Mouse (Mus musculus): Measurements from ENCODE around the gene Spred1. TPM values are rescaled to one million over a fixed set of nuclear protein-coding genes. Genes with fewer than 3 reads are reported as not detected.
"Not testable (repeated sequence)": the region's sequence is repeated elsewhere in the genome, so short reads cannot be mapped to it uniquely, and the experiment has no call there.

Gene Spred1
- total RNA-seq, 4 experiments from 2014 or later: 79.4 to 115 (median 97.4) TPM

DNA sequence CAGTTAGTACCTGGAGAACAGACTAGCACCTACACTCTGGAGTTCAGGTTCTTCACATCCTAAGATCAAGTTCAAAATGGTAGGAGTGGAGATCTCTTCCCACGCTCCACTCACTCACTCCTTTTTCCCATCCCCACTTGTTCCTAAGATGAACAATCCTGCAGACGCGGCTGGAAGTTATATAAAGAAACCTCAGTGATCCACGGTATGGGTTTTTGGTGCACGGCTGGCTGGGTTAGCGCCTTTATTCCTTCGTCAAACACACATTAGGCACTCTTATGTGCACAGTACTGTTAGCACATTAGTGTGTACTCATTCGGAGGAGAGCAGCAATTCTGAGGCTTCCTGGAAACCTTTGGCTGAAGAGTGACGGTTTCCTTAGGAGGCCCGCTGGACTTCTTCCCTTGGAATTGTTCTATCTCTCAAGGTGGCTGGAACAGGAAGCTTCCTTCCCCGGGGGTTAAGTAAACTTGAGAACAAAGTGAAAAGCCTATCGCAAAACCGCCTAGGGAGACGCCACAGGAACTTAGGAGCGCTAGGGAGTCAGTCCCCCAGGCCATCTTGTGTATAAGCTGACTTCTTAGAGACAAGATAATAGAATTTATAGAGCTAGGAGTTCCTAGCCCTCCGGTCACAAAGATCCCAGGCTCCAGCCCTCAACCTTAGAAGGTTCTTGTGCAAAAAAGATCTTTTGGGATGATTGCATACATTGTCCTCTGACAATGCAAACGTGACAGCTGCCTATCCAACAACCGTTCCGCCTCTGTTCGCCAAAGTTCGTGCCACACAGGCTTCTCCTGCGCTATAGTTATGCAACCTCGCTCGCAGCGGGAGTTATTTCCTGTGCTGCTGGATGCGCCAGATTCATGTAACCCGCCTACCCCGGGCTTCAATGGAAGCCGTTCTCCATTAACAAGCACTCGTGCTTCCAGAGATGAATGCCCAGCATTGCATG lies 1.6 kb upstream of the Spred1 start:
- DNase-seq (ENCODE audit: low spot score in 2 of 2): peak; percentile 84

DNA sequence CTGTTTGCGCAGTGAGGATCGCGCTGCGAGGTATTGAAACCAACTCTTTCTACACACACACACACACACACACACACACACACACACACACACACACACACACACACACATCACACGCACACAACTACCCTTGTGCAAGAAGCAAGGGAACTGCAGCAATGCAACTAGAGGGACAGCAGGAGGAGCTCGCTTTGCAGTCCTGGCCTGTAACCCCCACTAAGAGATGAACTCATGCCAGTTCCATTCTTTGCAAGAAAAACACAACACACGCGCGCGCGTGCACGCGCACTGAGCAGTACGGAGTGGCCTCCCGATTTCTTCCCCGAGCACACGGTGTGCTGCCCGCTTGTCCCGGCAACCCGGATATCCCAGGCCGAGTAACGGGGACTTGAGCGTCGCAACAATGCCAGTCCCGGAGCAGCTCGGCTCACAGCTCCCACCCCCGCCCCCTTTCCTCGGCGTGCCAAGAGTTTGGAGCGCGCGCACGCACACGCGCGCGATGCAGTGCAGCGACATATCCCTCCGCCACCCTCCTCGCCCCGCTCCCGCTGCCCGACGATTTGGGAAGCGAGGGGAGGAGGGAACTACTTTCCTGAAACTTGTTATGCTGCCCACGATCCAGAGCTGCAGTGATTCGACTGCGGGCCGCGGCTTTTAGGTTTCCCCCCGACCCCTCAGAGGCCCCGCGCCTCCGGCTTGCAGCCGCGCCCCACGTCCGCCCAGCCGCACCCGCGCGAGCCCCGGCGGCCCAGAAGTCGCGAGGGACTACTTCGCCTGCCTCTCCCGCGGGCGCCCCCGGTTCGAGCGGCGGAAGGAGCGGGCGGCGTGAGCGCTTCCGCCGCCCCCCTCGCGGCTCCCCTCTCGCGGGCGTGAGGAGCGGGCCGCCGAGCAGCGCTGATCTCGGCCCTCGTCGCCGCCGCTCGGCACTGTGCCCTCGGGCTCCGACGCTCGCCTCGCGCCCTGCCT lies 645 bp upstream of the Spred1 start:
- peak; percentile 87 to 90 for DNase-seq (ENCODE audit: low spot score in 2 of 2)

DNA sequence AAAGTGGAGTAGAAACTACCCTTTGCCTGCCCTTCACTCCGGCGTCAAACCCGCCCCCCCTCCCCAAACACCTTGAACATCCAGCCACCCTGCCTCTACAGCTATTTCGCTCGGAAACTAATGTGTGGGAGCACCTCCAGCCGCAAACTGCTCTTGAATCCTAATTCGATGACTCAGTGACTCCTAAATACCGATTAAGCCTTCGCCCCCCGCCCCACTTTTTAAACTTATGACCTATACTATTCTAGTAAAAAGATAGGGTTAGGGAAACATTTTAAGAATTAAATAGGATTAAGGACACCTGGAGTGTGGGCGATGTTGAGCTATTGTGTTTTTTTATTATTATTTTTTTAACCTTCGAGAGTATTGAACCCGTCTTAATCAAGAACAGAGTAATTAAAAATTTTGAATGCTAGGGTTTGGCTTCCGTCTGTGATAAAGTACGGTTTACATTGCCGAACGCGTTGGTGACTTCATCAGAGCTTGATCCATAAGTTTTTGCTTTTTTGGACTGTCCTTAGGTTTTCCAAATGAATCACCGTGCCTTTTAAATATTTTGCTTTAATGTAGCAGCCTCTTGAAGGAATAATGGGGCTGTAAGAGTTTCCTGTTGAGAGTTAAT lies 921 bp downstream of the Spred1 start:
- DNase-seq (ENCODE audit: low spot score in 2 of 2): no peak

DNA sequence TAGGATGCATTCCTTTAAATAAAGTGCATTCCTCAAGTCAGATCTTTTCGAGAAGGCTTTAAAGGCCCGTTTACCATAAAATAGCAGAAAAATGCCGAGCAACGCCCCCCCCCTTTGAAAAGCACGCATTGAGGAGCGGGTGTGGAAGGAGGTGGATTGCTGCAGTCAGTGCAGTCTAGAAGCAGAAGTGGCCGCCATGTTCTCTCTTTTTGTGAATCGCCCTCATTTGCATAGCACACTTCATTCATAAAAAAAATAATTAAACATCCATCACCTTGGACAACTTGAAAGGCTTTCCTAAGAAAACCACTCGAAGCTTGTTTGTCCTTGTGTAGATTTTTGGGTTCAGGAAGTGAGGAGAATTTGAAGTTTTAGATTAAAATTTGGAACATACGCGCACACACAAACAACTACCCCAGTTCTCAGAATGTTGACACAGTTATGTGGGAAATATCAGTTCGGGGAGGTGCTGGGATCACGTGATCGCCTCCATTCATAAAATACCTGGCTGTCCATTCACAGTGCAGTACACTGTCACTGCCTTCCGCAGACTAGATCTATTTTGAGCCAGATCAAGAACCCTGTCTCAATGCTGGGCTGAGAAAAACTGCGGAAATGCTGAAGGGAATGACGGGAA lies 1.6 kb downstream of the Spred1 start:
- peak; percentile 19 to 26 for DNase-seq (ENCODE audit: low spot score in 2 of 2)

DNA sequence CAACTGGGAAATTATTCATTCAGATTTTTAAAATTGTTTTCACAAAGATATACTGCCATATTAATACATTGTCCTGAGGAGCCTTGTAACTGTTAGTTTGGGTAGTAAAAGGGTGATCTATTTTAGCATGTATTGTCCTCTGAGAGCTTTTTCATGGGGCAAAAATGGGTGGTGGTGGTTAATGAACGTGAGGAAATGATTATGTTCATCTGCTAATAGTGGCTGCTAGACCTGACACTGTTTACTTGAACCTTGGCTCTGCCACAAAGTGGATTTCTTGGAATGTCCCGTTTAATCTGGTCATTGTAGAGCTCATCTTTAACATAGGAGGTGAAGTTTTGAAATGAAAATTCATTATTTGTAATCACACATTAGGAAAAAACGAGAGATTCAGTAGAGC lies 2.5 kb downstream of the Spred1 start:
- DNase-seq (ENCODE audit: low spot score in 2 of 2): no peak

DNA sequence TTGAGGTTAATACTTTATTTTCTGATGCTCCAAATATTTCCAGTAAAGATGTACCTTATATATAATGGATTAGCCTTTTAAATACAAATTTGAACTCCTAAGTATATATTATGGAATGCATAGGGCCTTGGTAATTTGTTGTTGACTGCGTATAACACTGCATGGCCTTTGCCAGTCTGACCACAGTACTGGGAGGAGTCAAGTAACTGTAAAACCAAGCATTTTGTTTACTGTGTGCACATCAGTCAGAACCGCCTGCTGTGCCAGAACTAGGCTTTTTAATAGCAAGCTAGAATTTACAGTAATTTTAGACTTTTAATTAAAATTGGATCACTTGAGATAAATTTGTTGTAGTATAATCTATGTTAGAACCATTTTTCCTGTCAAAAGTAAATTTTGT lies 3.7 kb downstream of the Spred1 start:
- no peak for DNase-seq (ENCODE audit: low spot score in 2 of 2)

DNA sequence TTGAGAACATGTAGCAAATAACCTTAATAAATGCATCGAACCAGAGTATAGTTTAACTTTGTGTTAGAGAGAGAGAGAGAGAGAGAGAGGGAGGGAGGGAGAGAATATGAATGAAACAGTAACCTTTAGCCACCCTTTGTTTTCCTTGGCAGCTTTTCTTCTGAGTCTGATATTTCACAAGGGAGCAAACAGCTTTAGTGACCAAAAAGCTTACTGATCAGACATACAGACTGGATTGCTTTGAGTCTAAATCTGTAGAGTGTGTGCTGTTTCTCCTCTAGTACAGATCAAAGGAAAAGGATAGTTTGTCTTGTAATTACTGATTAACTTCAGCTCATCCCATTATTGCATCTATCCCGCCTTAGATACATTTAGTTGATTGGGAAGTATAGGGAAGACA lies 8.0 kb downstream of the Spred1 start:
- DNase-seq (ENCODE audit: low spot score in 2 of 2): no peak

DNA sequence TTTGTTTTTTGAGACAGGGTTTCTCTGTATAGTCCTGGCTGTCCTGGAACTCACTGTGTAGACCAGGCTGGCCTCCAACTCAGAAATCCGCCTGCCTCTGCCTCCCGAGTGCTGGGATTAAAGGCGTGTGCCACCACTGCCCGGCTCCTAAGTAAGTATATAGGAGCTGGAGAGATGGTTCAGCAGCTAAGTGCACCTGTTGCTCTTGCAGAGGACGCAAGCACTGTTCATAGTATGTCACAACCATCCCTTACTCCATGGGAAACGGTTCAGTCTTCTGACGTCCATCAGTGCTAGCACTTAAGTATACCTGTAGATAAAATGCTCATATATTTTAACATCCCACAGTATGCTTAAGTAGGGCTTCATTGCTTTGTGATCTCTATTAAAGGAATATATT lies 9.9 kb downstream of the Spred1 start:
- not testable (repeated sequence) for DNase-seq (ENCODE audit: low spot score in 2 of 2)

DNA sequence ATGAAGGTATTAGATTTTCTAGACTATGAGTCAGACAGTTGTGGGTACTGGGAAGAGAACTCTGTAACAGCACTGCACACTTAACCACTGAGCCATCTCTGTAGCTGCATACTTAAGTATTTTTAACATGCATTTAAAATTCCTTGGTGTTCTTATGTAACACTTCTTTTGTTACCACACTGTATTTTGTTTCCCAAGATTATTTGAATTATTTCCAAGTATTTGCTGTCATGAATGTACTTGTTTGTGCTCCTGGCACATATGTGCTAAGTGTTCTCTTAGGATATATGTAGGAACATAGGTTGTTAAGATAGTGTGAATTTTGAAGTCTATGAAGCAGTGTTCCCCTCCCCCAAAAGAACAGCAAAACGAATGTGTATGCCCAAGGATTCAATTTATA lies 10.7 kb downstream of the Spred1 start:
- DNase-seq (ENCODE audit: low spot score in 2 of 2): no peak

DNA sequence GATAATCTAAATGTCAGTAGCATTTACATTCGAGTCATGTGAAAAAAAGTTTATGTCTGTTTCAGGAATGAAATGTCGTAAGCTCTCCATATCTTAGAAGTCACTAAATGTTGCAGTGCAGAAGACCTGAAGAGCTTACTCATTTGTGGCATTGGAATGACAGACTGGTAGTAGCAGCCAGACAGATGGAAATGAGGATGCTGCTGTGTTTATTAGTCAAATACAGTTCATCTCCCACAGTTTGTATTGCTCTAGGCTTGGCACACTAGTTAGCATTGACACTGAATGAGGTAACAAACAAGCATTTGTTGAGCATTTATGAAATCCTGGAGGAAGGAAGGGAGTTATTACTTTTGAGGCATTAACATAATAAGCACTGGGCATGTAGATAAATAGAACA lies 12.4 kb downstream of the Spred1 start:
- DNase-seq (ENCODE audit: low spot score in 2 of 2): no peak

DNA sequence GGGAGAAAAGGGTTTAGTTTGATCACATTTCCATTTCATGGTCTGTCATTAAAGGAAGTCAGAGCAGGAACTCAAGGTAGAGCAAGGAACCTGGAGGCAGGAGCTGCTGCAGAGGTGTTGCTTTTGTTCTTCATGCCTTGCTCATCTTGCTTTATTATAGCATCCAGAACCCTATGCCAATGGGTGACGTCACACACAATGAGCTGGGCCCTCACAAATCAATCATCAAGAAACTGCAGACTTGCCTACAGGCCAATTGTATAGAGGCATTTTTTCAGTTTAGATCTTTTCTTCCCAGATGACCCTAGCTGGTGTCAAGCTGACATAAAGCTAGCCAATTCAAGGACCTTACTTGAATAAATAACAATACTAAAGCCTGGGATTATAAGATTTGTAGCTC lies 16.6 kb downstream of the Spred1 start:
- no peak for DNase-seq (ENCODE audit: low spot score in 2 of 2)

DNA sequence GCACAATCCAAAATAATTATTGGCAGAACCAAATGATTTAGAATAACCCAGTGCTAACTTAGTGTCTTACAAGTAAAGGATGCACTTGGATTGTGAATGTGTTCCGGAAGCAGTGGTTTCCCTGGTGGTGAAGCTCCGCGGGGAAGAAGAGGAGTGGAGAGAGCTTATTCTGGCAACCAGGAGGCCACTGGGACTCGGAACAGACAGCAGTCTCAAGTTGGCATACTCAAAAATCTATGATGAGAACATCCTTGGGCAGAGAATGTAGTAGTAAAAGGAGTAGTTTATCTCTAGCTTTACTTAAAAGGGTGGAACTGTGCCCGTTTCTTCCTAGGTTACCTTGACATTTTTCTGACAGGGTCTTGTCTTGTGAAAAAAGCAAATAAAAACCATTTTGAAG lies 17.8 kb downstream of the Spred1 start:
- DNase-seq (ENCODE audit: low spot score in 2 of 2): no peak

DNA sequence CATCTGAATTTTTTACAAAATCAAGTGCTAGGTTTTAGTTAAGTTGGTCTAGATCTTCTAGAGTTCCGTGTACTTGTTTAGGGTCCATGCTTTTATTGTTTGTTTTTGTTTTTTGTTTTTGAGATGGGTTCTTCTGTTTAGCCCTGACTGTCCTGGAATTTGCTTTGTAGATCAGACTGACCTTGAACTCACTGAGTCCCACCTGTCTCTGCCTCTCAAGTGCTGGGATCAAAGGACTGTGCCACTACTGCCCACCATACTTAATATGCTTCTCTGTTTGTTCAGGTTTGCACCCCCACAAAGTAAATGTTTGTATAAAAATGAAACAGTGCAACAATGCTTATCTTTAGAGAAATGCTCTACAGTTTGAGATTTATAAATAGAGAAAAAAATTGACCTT lies 18.8 kb downstream of the Spred1 start:
- no peak for DNase-seq (ENCODE audit: low spot score in 2 of 2)

DNA sequence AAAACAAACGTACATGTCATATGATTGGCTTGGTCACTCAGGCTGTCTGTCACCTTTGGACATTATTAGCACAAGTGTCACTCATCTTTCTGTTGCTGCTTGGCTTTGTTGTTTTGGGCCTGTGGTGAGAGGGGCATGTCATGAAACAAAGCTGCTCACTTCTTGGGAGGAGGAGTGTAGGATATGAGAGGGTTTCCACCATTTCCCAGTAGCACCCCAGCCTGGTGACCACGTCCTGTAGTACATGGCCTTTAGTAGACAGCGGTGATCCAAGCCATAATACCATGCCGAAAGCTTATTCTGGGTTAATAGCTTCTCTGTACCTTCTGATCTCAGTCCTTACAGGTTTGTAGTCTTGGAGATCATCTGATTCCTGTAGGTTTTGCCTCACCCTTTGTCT lies 21.9 kb downstream of the Spred1 start:
- no peak for DNase-seq (ENCODE audit: low spot score in 2 of 2)

DNA sequence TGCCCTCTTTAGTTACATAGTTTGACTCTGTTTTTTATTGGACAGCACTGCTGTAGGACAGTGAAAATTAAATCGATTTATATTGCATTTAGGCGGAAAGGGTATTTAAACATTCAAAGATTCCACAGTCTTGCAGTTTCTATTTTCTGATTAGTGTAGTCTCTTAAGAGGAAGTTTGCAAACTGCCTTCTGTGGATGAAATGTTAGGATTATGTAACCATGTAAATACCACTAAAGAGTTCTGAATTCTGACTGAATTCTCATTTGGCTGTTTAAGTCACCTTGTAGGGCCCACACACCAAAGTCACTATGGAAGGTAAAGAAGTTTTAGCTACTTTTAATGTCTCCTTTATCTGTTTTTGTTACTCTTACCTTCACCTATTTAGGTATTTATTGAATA lies 24.9 kb downstream of the Spred1 start:
- no peak for DNase-seq (ENCODE audit: low spot score in 2 of 2)

DNA sequence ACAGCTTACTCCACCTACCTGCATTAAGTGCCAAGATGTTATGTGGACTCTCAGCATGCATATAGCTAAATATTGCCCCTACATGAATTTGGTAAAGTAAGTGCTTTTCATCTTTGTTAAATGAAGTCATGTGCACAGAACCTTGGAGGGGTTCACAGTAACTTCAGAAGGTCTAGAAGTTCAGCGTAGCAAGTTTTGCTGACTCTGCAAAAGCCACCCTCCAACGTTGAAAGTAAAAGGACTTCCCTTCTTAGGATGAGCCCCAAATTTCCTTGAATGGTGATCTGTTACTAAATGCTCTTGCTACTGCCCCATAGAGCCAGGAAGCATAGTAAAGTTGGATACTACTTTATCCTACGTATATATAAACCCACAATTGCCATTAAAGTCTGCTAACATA lies 25.4 kb downstream of the Spred1 start:
- DNase-seq (ENCODE audit: low spot score in 2 of 2): no peak

DNA sequence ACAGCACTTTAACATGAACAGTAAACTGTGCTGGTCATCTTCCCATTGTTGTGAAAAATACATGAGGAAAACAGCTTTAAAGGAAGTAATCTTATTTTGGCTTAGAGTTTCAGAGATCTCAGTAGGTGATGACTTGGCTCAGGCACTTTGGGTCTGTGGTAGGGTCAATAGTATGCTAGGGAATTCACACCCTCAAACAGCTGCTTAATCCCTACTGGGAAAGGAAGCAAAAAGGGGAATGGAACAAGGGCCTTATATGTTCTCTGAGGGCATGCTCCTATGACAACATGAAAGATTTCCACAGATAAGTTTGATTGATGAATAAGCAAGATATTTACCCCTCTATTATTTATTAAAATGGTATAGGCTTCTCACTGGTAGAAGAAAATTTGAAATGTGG lies 31.0 kb downstream of the Spred1 start:
- DNase-seq (ENCODE audit: low spot score in 2 of 2): no peak

DNA sequence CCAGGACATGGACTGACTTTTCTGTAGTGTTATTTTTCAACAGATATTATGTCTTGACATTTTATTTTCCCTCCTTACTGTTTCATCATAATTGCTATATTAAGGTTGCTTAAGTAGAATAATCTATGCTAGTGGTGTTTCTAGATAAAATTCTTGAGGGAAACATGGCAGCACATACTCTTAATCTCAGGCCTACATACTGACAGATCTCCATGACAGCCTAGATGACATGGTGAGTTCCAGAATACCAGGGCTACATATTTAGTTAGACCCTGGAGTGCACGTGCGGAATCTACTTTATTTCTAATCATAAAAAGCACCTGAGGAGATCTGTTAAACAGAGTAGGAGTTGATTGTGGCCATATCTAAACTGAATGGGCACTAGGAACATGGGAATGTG lies 47.2 kb downstream of the Spred1 start:
- no peak for DNase-seq (ENCODE audit: low spot score in 2 of 2)

DNA sequence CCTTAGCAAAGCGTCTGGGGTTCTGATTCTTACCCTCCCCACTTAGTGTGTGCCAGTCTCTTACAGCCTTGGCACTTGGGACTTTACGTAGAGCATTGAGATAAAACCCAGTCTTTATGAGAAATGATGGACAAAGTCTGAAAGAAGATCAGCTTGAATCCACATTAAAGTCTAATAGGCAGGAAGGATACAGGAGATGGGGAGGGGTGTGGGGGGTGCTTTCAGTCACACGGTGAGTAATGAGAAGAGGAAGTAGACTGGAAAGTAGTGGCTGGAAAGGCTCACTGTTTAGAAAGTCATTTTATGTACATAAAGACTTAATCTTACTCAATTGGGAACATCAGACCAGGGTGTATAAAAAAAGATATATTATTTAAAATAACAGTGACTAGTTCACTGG lies 47.9 kb downstream of the Spred1 start:
- no peak for DNase-seq (ENCODE audit: low spot score in 2 of 2)

DNA sequence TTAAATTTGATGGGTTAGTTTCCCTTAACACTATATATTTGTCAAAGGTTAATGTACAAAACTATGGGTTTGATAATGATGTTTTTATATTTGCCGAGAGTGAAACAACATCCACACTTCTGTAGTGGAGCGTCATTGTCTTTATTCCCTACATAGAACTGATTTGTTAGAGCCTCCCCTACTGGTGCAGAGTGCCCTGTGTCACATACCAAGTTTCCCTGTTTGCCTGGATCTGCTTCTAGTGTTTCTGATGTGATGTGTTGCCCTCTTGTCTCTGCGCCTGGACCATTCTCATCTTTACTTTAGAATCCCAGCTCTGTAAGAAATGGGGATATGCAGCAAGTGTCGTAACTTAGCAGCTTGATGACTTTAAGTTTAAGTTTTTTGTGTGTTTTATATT lies 51.8 kb downstream of the Spred1 start:
- no peak for DNase-seq (ENCODE audit: low spot score in 2 of 2)

DNA sequence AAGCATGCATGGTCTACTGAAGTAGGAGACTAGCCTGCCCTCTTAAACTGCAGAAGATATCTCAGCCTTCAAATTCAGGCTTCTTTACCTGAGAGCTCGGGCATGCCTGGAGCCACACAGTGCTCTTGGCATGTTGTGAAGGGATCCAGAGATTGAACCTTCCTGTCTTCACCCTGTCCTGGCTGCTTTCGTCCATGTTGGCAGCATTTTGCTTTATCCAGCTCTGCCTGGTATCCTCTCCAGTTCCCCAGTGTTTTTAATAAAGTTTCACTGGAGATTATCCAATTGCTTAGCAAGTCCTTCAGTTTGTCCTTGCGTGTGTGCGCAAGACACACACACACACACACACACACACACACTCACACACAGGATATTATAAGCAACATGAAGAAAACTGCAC lies 54.9 kb downstream of the Spred1 start:
- DNase-seq (ENCODE audit: low spot score in 2 of 2): no peak

Data from layer of hippocampus, adult 8-10 months (tissue).